Mouse (Mus musculus): ENCODE results near the gene Hipk4.

GRCm38 (mm10) chr7:27543851-27544250 lies 20.8 kb downstream of the Hipk4 start:
- TF ChIP-seq EP300 (IDR thresholded peaks at IDR 0.05; ENCODE audit: low read depth) (no peak), CTCF (IDR thresholded peaks at IDR 0.05; ENCODE audit: low read depth) (no peak)
